Mouse (Mus musculus): ENCODE results near the gene Cox7a1. TPM values are rescaled to one million over a fixed set of nuclear protein-coding genes. Genes with fewer than 3 reads are reported as not detected.

Cox7a1 gene
- total and polyA plus RNA-seq, 2 experiments from 2014 or later = 9.7 TPM; not detected in 1

- 78% methylated on average over 4 of the region's 4 CpGs for WGBS
- Histone ChIP-seq H3K27ac (no peak within 1 kb of the TSS), H3K9me3 (ENCODE audit: low read length) (no peaks in the 10 kb centered on the region), H3K4me3 (ENCODE audit: low read length) (no peak within 1 kb of the TSS), H3K4me2 (ENCODE audit: low read depth, low read length) (no peak within 1 kb of the TSS), H3K9ac (replicated peaks; ENCODE audit: low read length) (no peak within 1 kb of the TSS), H3K27me3 (ENCODE audit: insufficient read depth, low read length) (no peaks in the 10 kb centered on the region), H3K36me3 (ENCODE audit: insufficient read depth, low read length) (peaks cover 5% of the 10 kb centered on the region; the same call in 1 of the 2 replicates), H3K4me1 (ENCODE audit: insufficient read depth, low read length) (peaks cover 5% of the 10 kb centered on the region; the same call in 1 of the 2 replicates)
- TF ChIP-seq CTCF (IDR thresholded peaks at IDR 0.05; ENCODE audit: low read depth) = no peak
- DNase-seq (ENCODE audit: low spot score) (no peak), ATAC-seq (no peak)
Observed at GRCm38 (mm10) chr7:30235625-30236024, 51.7 kb downstream of the Cox7a1 start, which contains the start of gene Ovol3. Ovol3 (minus strand) TSS chr7:30235725.

Other genes starting within 250 kb of the Cox7a1 start
- 7.9 and 10.1 TPM in 2 replicates for gene Zfp74, start 230.1 kb upstream of the Cox7a1 start, total RNA-seq (2014; rRNA removed)
- gene Zfp74, start 230.1 kb upstream of the Cox7a1 start, polyA plus RNA-seq (2015; fragmentation: Nextera tagmentation; extraction: Ambion mirVana) = 13.1 and 14.6 TPM in 2 replicates
- gene Zfp568, start 200.2 kb upstream of the Cox7a1 start, total RNA-seq (2014; rRNA removed) = 6.4 and 6.7 TPM in 2 replicates
- 2.8 and 3.5 TPM in 2 replicates for gene Zfp568, start 200.2 kb upstream of the Cox7a1 start, polyA plus RNA-seq (2015; fragmentation: Nextera tagmentation; extraction: Ambion mirVana)
- gene Zfp14, start 132.8 kb upstream of the Cox7a1 start, total RNA-seq (2014; rRNA removed) = 8.4 and 10.1 TPM in 2 replicates
- gene Zfp14, start 132.8 kb upstream of the Cox7a1 start, polyA plus RNA-seq (2015; fragmentation: Nextera tagmentation; extraction: Ambion mirVana) = 5.9 and 6.7 TPM in 2 replicates
- 2.8 and 5.4 TPM in 2 replicates for gene Zfp82, start 111.2 kb upstream of the Cox7a1 start, total RNA-seq (2014; rRNA removed)
- 4.0 and 4.2 TPM in 2 replicates for gene Zfp82, start 111.2 kb upstream of the Cox7a1 start, polyA plus RNA-seq (2015; fragmentation: Nextera tagmentation; extraction: Ambion mirVana)
- not detected in 2 replicates for gene Gm26920, start 93.7 kb upstream of the Cox7a1 start, total RNA-seq (2014; rRNA removed)
- 1.6 and 2.5 TPM in 2 replicates for gene Gm26920, start 93.7 kb upstream of the Cox7a1 start, polyA plus RNA-seq (2015; fragmentation: Nextera tagmentation; extraction: Ambion mirVana)
- 2.3 and 2.8 TPM in 2 replicates for gene Zfp566, start 93.6 kb upstream of the Cox7a1 start, total RNA-seq (2014; rRNA removed)
- gene Zfp566, start 93.6 kb upstream of the Cox7a1 start, polyA plus RNA-seq (2015; fragmentation: Nextera tagmentation; extraction: Ambion mirVana) = 13.7 and 15.5 TPM in 2 replicates
- gene Zfp260, start 89.4 kb upstream of the Cox7a1 start, total RNA-seq (2014; rRNA removed) = 26.8 and 27.4 TPM in 2 replicates
- 47.7 and 49.4 TPM in 2 replicates for gene Zfp260, start 89.4 kb upstream of the Cox7a1 start, polyA plus RNA-seq (2015; fragmentation: Nextera tagmentation; extraction: Ambion mirVana)
- 7.5 and 12.7 TPM in 2 replicates for gene Zfp382, start 62.2 kb upstream of the Cox7a1 start, total RNA-seq (2014; rRNA removed)
- 11.9 and 13.2 TPM in 2 replicates for gene Zfp382, start 62.2 kb upstream of the Cox7a1 start, polyA plus RNA-seq (2015; fragmentation: Nextera tagmentation; extraction: Ambion mirVana)
- 40.6 and 46.4 TPM in 2 replicates for gene Zfp146, start 14.4 kb upstream of the Cox7a1 start, total RNA-seq (2014; rRNA removed)
- gene Zfp146, start 14.4 kb upstream of the Cox7a1 start, polyA plus RNA-seq (2015; fragmentation: Nextera tagmentation; extraction: Ambion mirVana) = 10.0 and 10.2 TPM in 2 replicates
- 289 and 322 TPM in 2 replicates for gene Capns1, start 14.7 kb downstream of the Cox7a1 start, total RNA-seq (2014; rRNA removed)
- 83.8 and 84.6 TPM in 2 replicates for gene Capns1, start 14.7 kb downstream of the Cox7a1 start, polyA plus RNA-seq (2015; fragmentation: Nextera tagmentation; extraction: Ambion mirVana)
- 65.9 and 98.4 TPM in 2 replicates for gene Polr2i, start 47.8 kb downstream of the Cox7a1 start, total RNA-seq (2014; rRNA removed)
- gene Polr2i, start 47.8 kb downstream of the Cox7a1 start, polyA plus RNA-seq (2015; fragmentation: Nextera tagmentation; extraction: Ambion mirVana) = 177 and 189 TPM in 2 replicates
- 123 and 129 TPM in 2 replicates for gene Tbcb, start 48.1 kb downstream of the Cox7a1 start, total RNA-seq (2014; rRNA removed)
- gene Tbcb, start 48.1 kb downstream of the Cox7a1 start, polyA plus RNA-seq (2015; fragmentation: Nextera tagmentation; extraction: Ambion mirVana) = 466 and 473 TPM in 2 replicates
- not detected in 2 replicates for gene Ovol3, start 51.6 kb downstream of the Cox7a1 start, total RNA-seq (2014; rRNA removed)
- not detected in 2 replicates for gene Ovol3, start 51.6 kb downstream of the Cox7a1 start, polyA plus RNA-seq (2015; fragmentation: Nextera tagmentation; extraction: Ambion mirVana)
- 1.0 TPM in 1 of 2 replicates, not detected in the other for gene Thap8, start 96.0 kb downstream of the Cox7a1 start, total RNA-seq (2014; rRNA removed)
- 0.52 and 0.76 TPM in 2 replicates for gene Thap8, start 96.0 kb downstream of the Cox7a1 start, polyA plus RNA-seq (2015; fragmentation: Nextera tagmentation; extraction: Ambion mirVana)
- 4.3 and 7.0 TPM in 2 replicates for gene Wdr62, start 96.3 kb downstream of the Cox7a1 start, total RNA-seq (2014; rRNA removed)
- gene Wdr62, start 96.3 kb downstream of the Cox7a1 start, polyA plus RNA-seq (2015; fragmentation: Nextera tagmentation; extraction: Ambion mirVana) = 3.7 and 4.0 TPM in 2 replicates
- gene Clip3, start 107.6 kb downstream of the Cox7a1 start, total RNA-seq (2014; rRNA removed) = 144 and 172 TPM in 2 replicates
- 106 and 118 TPM in 2 replicates for gene Clip3, start 107.6 kb downstream of the Cox7a1 start, polyA plus RNA-seq (2015; fragmentation: Nextera tagmentation; extraction: Ambion mirVana)
- gene Alkbh6, start 124.6 kb downstream of the Cox7a1 start, total RNA-seq (2014; rRNA removed) = 75.4 and 116 TPM in 2 replicates
- gene Alkbh6, start 124.6 kb downstream of the Cox7a1 start, polyA plus RNA-seq (2015; fragmentation: Nextera tagmentation; extraction: Ambion mirVana) = 129 and 131 TPM in 2 replicates
- 13.2 and 16.5 TPM in 2 replicates for gene Syne4, start 130.7 kb downstream of the Cox7a1 start, total RNA-seq (2014; rRNA removed)
- 11.4 and 12.6 TPM in 2 replicates for gene Syne4, start 130.7 kb downstream of the Cox7a1 start, polyA plus RNA-seq (2015; fragmentation: Nextera tagmentation; extraction: Ambion mirVana)
- gene E130208F15Rik, start 137.6 kb downstream of the Cox7a1 start, total RNA-seq (2014; rRNA removed) = 1.8 TPM in 1 of 2 replicates, not detected in the other
- gene E130208F15Rik, start 137.6 kb downstream of the Cox7a1 start, polyA plus RNA-seq (2015; fragmentation: Nextera tagmentation; extraction: Ambion mirVana) = 0.79 TPM in 1 of 2 replicates, not detected in the other
- 12.9 and 14.7 TPM in 2 replicates for gene Sdhaf1, start 139.8 kb downstream of the Cox7a1 start, total RNA-seq (2014; rRNA removed)
- 17.8 and 19.3 TPM in 2 replicates for gene Sdhaf1, start 139.8 kb downstream of the Cox7a1 start, polyA plus RNA-seq (2015; fragmentation: Nextera tagmentation; extraction: Ambion mirVana)
- 45.9 and 47.4 TPM in 2 replicates for gene Lrfn3, start 178.6 kb downstream of the Cox7a1 start, total RNA-seq (2014; rRNA removed)
- 17.5 and 18.1 TPM in 2 replicates for gene Lrfn3, start 178.6 kb downstream of the Cox7a1 start, polyA plus RNA-seq (2015; fragmentation: Nextera tagmentation; extraction: Ambion mirVana)
- 37.3 and 59.9 TPM in 2 replicates for gene Tyrobp, start 229.6 kb downstream of the Cox7a1 start, total RNA-seq (2014; rRNA removed)
- gene Tyrobp, start 229.6 kb downstream of the Cox7a1 start, polyA plus RNA-seq (2015; fragmentation: Nextera tagmentation; extraction: Ambion mirVana) = 50.3 and 56.1 TPM in 2 replicates
- not detected in 2 replicates for gene Hcst, start 235.7 kb downstream of the Cox7a1 start, total RNA-seq (2014; rRNA removed)
- 0.84 and 1.0 TPM in 2 replicates for gene Hcst, start 235.7 kb downstream of the Cox7a1 start, polyA plus RNA-seq (2015; fragmentation: Nextera tagmentation; extraction: Ambion mirVana)
- 1.9 and 3.7 TPM in 2 replicates for gene Nfkbid, start 237.6 kb downstream of the Cox7a1 start, total RNA-seq (2014; rRNA removed)
- gene Nfkbid, start 237.6 kb downstream of the Cox7a1 start, polyA plus RNA-seq (2015; fragmentation: Nextera tagmentation; extraction: Ambion mirVana) = 2.1 TPM in 2 replicates

Measured in hindbrain, postnatal 0 days (tissue).